Mouse (Mus musculus) MEL-GATA-1-ER (cell line): Measurements from ENCODE around the gene Kcnn1.
"Not testable (repeated sequence)": the region's sequence is repeated elsewhere in the genome, so short reads cannot be mapped to it uniquely, and the experiment has no call there.

Experiments used
- DNase-seq: peaks from one replicate; pipeline ENCODE4 v3.0.0-alpha.2; 2012; ENCODE audit warnings: low read depth; ENCODE audit errors: extremely low read depth

Kcnn1 gene

DNA sequence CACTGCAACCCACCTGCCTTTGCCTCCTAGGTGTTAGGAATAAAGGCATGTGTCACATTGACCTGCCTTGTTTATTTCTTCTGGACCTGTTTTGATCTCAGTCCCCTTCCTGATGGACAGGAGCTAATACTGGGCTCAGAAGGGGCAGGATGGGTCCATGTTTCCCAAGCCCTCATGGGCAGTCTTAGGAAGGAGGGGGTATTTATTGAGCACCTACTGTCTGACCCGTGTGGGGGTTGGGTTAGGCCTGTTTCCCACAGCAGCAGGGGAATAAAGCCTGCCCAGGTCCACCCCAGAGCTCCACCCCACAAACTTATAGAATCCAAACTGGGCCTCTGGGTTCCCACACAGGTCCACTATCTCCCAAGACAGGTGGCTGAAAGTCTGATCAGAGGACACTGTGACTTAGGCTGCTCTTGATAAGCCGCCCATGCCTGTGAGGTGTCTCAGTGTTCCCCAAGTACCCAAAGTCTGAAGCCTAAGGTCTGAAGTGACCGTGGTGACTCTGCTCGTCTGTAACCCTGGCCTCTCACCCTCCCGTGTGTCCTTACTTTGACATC is 19.8 kb downstream of the Kcnn1 start:
- no peak for DNase-seq

DNA sequence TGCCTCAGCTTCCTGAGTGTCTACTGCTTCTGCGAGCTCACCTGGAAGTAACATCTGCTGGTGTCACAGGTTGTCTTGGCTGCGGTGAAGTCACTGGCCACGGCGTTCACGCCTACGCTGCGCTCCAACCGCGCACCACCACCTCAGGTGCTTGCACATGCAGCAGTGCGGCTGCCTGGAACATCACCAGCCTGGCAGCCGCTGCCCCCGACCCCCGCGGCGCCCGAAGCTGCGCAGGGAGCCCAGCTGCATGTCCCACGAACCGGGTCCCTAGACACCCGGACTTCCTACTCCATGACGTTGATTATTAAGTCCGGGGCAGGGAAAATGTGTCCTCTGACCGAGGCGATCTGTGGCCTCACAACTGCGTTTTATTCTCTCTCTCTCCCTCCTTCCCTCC is 20.6 kb downstream of the Kcnn1 start:
- DNase-seq = no peak

DNA sequence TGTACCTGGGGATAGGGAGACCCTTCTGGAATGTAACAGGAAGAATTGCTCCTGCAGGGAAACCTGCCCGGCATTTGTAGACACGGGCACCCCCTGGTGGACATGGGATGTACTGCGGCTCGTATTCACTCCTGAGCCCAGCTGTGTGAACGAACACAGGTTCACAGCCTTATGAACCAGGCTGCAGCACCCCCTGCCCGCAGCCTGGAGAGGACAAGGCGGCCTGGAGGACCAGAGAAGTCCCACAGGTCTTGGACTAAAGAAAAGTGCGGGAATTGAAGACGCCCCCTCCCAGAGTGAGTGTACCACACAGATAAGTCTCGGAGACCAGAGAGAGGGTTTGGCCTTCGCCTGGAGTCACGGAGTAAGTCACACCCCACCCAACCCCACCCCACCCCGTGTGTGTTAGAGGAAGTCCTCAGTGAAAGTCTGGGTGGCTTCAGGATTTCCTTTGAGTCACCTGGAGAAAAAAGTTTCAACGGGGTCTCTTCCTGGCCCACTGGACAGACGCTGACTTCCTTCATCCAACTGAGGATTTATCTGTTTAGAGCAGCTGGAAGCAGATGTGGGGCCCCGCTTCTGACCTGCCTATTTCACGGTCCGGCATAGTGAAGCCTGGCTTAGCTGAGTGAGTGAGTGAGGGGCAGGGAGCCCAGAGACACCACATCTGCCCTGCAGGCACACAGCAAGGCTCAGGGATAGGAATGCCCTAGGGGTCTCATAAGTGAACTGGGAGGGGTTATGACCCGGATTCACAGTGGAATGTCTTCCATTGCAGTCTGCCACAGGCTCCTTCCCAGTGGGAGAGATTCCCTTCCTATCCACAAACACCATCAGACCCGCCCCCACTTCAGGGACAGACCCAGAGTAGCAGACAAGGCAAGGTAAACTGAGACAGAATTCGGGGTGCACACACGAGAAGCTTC is 21.6 kb downstream of the Kcnn1 start:
- DNase-seq = no peak

GRCm38 (mm10) chr8:70840590-70840989 is 22.5 kb downstream of the Kcnn1 start:
- no peak for DNase-seq

DNA sequence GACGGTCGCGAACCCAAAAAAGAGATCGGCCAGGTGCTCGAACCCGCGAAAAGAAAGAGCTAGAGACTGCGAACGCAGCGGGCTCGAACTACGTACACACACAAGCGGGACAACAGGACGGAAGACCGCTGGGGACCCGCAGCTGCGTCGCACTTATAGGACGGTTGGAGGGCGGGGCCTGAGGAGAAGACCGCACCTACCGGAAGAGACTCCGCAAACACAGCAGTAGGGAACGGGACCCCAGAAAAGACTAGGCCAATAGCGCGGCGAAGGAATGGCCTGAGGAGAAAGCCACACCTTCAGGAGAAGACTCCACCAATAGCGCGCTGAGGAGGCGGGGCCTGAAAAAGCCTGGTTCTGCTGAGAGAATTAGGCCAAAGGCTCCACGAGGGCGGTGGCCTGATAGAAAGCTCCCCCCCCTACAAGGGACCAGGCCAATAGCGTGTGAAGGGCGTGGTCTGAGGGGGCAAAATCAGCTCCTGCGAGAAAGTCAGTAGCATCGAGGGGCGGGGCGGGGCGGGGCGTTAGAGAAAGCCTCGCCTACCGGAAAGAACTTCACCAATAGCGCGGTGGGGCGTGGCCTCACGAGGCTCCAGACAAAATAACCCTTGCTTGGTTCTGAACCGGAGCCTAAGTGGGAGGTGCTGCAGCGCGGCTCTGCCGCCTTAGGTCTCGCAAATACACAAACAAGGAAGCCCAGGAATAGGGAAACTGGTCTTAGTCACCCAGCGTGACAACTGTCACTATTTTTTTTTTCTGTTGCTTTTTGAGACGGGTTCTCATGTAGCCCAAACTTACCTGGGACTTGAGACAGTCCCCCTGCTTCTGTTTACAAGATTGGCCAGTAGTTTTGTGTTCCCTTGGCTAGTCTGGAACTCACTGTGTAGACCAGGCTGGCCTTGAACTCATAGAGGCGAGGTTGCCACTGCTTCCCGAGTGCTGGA is 23.4 kb downstream of the Kcnn1 start, which contains the start of gene Arrdc2:
Gene Arrdc2, minus strand, starts transcription at position 313 of the 944 bp plus-strand sequence.
- peak; percentile 99 for DNase-seq

GRCm38 (mm10) chr8:70838654-70839407 is 24.2 kb downstream of the Kcnn1 start:
- no peak for DNase-seq

- no peak for DNase-seq
Observed at GRCm38 (mm10) chr8:70836666-70837065, 26.4 kb downstream of the Kcnn1 start.

DNA sequence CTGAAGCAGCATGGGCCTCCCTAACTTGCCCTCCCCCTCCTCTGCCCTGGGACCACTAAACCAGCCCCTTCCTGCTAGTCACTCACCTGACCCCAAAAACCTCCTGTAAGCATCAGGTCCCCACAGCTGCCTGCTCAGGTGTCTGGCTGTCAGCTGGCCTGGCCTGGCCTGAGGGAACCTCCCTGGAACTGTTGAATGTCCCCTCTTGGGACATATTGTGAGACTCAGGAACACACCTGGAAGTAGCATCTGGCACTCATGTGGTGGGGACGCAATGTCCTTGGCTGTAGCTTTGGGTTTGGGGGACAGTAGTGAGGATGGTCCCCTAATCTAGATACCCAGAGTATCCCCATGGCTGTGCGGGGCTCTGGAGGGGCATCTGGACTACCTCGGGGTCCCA is 29.0 kb downstream of the Kcnn1 start:
- DNase-seq = no peak

GRCm38 (mm10) chr8:70833520-70833919 is 29.5 kb downstream of the Kcnn1 start:
- no peak for DNase-seq

GRCm38 (mm10) chr8:70833018-70833482 is 30.0 kb downstream of the Kcnn1 start:
- no peak for DNase-seq

DNA sequence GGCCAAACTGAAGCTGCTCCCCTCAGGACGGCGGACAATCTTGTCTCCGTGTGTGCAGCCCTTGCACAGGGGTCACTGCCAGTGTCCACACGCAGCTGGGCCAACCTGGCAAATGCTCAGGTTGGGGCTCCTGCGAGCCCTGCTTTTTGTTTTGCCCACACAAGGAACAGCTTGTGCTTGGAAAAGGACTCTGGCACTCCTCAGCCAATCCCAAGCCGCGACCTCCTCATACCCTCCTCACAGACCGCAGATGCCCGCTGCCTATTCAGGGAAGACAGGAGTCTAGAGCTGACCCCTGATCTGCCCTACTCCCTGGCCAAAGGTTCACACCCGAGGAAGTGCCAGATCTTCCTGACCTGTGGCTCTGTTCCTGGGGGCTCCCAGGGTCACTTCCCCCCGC is 30.7 kb downstream of the Kcnn1 start:
- no peak for DNase-seq

GRCm38 (mm10) chr8:70831517-70831916 is 31.5 kb downstream of the Kcnn1 start:
- DNase-seq = no peak

- no peak for DNase-seq
Observed at GRCm38 (mm10) chr8:70827796-70828195, 35.3 kb downstream of the Kcnn1 start.

- no peak for DNase-seq
Observed at GRCm38 (mm10) chr8:70827010-70827409, 36.0 kb downstream of the Kcnn1 start.

GRCm38 (mm10) chr8:70825816-70826215 is 37.2 kb downstream of the Kcnn1 start:
- DNase-seq = no peak

GRCm38 (mm10) chr8:70823802-70824201 is 39.3 kb downstream of the Kcnn1 start:
- no peak for DNase-seq

GRCm38 (mm10) chr8:70822594-70822993 is 40.5 kb downstream of the Kcnn1 start:
- not testable (repeated sequence) for DNase-seq

DNA sequence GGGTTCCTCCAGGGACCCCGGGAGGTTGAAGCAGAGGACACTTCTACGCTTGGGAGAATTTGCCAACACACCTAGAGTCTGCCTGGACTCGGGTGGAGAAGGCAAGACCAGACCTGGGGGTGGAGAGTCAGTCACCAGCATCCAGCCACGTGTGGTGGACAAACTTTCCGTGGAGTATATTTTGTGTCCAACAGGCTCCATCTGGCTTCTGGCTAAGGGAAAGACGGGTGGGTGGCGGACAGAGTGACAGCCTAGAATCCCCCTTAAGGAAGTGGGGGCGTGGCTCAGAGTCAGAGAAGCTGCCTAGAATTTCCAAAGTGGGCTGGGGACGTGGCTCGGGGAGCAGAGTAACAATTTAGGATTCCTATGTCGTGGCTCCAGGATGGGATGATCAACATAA is 41.1 kb downstream of the Kcnn1 start:
- DNase-seq = no peak

- DNase-seq = no peak
Observed at GRCm38 (mm10) chr8:70821399-70821962, 41.6 kb downstream of the Kcnn1 start.
